Mouse (Mus musculus) gastrocnemius, postnatal 25 days (tissue): ENCODE results near the gene Prkrip1. TPM values are rescaled to one million over a fixed set of nuclear protein-coding genes. Genes with fewer than 3 reads are reported as not detected.
"Not testable (repeated sequence)": the region's sequence is repeated elsewhere in the genome, so short reads cannot be mapped to it uniquely, and the experiment has no call there.

Experiments used
- DNase-seq: peaks from one replicate; pipeline ENCODE4 v3.0.0; 2022
- total RNA-seq, 2 experiments: library from RNA; stranded (reverse); gene quantifications; 1 replicate in 1 of 2; 2 replicates in 1 of 2; pipeline ENCODE4 v1.2.3; 2021

The Prkrip1 gene
- total RNA-seq, 2 experiments from 2014 or later: 19.5 to 21.6 TPM

- no peak for DNase-seq
Observed at GRCm38 (mm10) chr5:136163807-136164474, 34.8 kb downstream of the Prkrip1 start.

- peak; percentile 82 for DNase-seq
Observed at GRCm38 (mm10) chr5:136160084-136160483, 38.7 kb downstream of the Prkrip1 start.

DNA sequence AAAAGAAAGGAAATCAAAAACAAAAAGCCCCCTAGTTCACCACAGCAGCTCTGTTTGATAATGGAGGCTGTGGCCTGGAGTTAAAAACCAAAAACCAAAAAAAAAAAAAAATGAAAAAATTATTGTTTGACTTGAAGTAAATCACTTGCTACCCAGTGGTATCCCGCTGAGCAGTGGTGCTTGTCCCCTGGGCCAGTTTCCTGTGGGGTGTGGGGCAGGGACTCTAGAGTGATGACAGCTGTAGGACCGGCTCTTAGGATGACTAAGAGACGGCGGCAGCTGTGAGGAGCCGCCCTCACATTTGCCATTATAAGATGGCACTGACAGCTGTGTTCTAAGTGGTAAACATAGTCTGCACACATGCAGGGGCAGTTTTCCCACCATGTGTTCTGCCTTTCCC is 43.4 kb downstream of the Prkrip1 start:
- DNase-seq: no peak

DNA sequence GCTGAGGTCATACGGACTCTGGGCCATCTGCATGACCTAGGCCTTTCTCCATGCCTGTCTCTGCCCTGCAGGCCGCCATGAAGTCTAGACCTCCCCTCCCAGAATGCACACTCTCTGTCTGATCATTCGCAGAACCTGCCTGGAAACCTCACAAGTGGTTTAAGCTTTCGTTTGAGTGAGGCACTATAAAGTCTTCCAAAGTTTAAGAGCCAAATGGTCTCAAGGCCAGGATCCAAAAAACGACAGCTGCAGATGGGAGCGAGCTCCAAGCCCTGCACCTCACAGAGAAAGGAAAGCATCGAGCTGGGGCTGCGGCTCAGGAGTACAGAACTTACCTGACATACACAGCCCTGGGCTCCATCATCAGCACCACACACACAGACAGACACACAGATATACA is 46.4 kb downstream of the Prkrip1 start:
- peak; percentile 53 for DNase-seq

- DNase-seq: not testable (repeated sequence)
Observed at GRCm38 (mm10) chr5:136149134-136149576, 49.6 kb downstream of the Prkrip1 start.

- DNase-seq: no peak
Observed at GRCm38 (mm10) chr5:136147704-136148103, 51.1 kb downstream of the Prkrip1 start.

- DNase-seq: no peak
Observed at GRCm38 (mm10) chr5:136146936-136147335, 51.8 kb downstream of the Prkrip1 start.

DNA sequence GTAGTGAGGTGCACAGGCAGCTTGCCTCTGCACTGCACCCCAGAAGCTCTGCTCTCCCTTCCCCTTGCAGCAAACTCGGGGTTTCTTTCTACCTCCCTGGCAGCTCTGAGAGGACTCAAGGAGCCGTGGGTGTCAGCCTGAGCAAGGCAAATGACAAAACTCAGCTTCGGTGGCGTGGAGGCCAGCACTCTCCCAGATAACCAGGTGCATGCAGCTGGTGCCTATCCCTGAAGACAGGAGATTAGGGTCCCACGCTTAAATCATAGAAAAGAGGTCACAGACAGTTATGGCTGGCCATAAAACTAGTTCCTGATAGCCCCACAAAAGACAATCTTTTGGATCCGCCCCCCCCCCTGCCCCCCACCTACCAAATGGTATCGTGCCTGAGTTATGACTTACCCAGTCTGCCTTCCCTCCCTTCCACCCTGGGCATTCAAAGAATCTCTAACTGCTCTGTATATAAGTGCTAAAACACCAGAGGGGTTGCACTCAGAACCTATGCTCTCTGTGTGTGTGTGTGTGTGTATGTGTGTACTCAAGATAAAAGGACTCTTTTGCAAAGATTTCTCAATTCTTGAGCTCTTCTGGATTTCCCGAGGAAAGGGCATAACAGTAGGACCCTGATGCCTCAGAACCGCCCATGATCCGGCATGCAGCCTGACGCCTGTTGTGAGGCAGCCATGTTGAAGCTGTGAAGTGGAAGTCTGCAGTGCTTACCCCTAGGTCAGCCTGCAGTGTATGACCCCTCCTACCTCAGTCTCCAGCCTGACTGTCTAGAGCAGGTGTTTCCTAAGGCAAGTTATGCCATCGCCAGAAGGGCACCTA is 53.9 kb downstream of the Prkrip1 start:
- DNase-seq: no peak

DNA sequence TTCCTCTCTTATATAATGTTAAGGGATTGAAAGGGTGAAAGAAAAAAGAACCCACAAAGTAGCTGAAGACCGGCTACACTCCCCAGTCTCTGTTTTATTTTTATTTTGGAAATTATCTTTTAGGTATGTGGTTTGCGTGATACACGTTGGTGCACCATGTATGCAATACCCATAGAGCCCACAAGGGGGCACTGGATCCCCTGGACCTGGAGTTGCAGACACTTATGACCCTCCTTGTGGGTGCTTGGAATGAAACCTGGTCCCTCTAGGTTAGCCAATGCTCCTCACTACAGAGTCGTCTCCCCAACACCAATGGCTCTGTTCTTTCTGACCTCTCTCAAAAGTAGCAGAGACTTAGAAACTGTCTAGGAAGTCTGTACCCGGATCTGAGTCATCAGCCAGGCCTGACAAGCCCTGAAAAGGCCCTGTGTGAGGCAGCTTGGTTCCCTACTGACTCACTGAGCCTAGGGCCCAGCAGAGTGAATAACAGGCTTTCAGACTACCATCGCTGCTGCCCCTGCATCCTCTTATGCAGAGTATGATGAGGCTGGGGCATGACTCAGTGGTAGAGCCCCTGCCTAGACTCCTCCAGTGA is 55.5 kb downstream of the Prkrip1 start:
- DNase-seq: no peak

- no peak for DNase-seq
Observed at GRCm38 (mm10) chr5:136142746-136143145, 56.0 kb downstream of the Prkrip1 start.

DNA sequence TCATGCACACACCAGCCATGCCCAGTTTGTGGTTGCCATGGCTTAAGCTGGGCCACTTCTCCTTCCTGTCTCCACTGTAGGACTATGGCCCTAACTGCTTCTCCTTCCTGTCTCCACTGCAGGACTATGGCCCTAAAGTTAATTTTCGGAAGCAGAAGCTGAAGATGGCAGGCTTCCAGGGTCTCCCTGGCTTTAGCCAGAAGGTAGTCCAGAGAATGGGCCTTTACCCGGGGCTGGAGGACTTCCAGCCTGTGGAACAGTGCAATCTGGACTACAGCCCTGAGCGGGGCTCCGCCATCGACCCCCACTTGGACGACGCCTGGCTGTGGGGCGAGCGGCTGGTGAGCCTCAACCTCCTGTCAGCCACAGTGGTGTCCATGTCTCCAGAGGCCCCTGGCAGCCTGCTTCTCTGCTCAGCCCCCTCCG is 58.7 kb downstream of the Prkrip1 start:
- DNase-seq: no peak

DNA sequence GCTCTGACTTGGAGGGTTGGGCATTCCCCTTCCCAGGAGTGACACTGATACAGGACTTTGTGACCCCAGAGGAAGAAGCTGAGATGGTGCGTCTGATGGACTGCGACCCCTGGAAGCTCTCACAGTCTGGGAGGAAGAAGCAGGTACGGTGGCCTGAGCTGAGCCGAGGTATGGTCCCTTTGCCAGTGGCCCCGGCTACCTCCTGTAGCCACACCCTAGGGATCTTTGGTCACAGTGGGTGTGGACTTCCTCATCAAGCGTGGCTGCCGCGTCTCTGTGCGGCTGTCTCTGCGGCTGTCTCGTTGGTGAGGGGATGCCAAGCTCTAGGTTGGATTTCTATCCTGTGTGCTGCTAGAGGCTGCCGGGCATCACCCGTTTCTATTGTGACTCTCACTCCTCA is 59.4 kb downstream of the Prkrip1 start:
- DNase-seq: no peak

DNA sequence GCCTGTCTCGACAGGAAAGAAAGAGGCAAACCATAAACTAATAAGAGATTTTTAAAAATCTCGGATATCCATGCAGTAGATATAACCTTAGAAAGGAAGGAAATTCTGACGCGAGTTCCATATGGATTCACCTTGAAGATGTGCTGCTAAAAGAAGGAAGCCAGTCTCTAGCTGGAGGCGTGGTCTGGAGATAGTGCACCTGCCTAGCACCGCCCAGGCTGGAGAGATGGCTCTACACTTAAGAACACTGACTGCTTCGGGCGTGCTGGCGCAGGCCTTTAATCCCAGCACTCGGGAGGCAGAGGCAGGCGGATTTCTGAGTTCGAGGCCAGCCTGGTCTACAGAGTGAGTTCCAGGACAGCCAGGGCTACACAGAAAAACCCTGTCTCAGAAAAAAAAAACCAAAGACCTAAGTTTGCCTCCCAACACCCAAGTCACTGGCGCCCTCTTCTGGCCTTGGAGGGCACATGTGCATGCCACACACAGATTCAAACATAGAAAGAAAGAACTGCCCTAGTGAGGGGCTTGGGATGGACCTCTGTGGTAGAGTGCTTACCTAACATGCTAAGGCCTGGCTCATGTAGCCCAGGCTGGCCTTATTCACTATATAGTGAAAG is 61.0 kb downstream of the Prkrip1 start:
- DNase-seq: no peak

- DNase-seq: no peak
Observed at GRCm38 (mm10) chr5:136136292-136136990, 62.3 kb downstream of the Prkrip1 start.

DNA sequence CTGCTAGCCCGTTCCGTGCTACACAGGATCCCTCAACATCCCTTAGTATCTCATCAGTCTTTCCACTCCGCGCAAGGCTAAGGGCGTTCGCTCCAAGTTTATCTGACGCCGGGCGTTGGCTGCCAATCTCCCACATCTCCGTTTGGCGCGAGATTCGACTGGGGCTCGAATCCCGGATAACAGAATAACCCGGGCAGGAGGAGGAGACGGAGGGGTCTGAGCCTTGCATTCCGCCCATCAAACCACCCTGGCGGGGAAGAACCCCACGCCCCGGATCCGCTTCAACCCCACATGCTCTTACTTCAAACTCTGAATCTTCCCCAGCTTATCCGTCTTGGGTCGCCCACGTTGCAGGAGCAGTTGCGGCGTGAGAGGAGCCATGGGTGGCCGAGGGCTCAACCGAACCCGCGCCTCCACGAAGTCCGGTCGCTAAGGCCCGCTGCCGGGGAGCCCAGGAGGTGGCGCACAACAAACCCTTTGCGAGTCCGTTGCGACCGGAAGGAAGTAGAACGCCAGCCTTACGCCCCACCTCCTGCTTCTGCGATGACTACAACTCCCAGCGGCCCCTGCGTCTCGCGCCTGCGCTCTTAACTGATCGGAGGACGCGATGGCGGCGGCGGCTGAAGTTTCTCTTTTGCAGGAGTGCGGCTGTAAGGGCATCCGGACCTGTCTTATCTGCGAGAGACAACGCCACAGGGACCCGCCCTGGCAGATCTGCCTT is 63.0 kb downstream of the Prkrip1 start, which contains the start of the genes Lrwd1 and Alkbh4:
TSS of gene Lrwd1 (minus strand) at position 504 of the 721 bp plus-strand sequence.
TSS of gene Alkbh4 (plus strand) at position 576 of the 721 bp plus-strand sequence.
- peak; percentile 94 for DNase-seq

Other genes with a start within 250 kb of the Prkrip1 start
- gene Ssc4d, start 224.4 kb downstream of the Prkrip1 start, total RNA-seq: 1 to 10 TPM in 1 of 2 experiments, under 1 TPM in 1; 0.67 to 1.2 TPM
- gene Zp3, start 218.9 kb downstream of the Prkrip1 start, total RNA-seq: not detected
- gene Dtx2, start 204.2 kb downstream of the Prkrip1 start, total RNA-seq: 1 to 10 TPM; 5.9 to 7.3 TPM
- under 1 TPM in 1 of 2 experiments, not detected in 1; 0.11 TPM for gene Upk3b, start 160.5 kb downstream of the Prkrip1 start, total RNA-seq
- gene Upk3bl, start 144.5 kb downstream of the Prkrip1 start, total RNA-seq: not detected
- 10 to 100 TPM; 23.6 to 26.4 TPM for gene Rasa4, start 115.0 kb downstream of the Prkrip1 start, total RNA-seq
- 10 to 100 TPM; 55.1 to 58.7 TPM for gene Polr2j, start 82.3 kb downstream of the Prkrip1 start, total RNA-seq
- 1 to 10 TPM; 3.2 to 3.8 TPM for gene Lrwd1, start 62.9 kb downstream of the Prkrip1 start, total RNA-seq
- gene Alkbh4, start 62.8 kb downstream of the Prkrip1 start, total RNA-seq: 1 to 10 TPM; 3.9 to 4.4 TPM
- 1 to 10 TPM; 1.5 to 1.6 TPM for gene Orai2, start 28.2 kb downstream of the Prkrip1 start, total RNA-seq
- 1 to 10 TPM; 2.8 to 6.1 TPM for gene Sh2b2, start 47.6 kb upstream of the Prkrip1 start, total RNA-seq